13 mouse cellular contexts compared by ENCODE assay signal in the genomic region with DNA sequence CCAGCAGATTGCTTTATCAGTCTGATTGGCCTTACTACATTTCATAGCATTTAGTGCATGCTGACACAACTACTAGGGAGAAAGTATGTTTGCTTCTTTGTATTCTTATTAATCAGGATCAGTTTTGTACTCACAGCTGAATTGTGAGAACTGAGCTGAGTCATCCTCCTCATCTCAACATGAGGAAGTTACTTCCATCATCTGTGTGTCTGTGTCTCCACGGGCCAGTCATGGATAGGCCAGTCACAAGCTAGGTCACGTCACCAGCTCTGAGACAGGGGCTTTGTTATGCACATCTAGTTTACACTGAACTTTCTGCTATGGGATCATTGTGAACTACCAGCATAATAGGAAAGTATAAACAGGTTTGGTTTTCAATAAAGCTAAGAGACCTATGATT.
"Had no signal": no experiment of that assay in that cellular context is flagged by ENCODE, and none has a peak within 500 bp of the region (broad histone marks: within the 10 kb centered on the region; RNA-seq: fewer than 3 reads in every experiment).

No protein-coding gene starts in this region.

- H3K9ac ChIP-seq: liver, embryonic 15.5 days; lung, embryonic 15.5 days; midbrain, embryonic 15.5 days; neural tube, embryonic 13.5 days had no signal

- ATAC-seq: midbrain, embryonic 15.5 days had no signal

- H3K4me3 ChIP-seq: left cerebral cortex, adult 2 months; limb, embryonic 10.5 days; liver, embryonic 15.5 days; lung, embryonic 15.5 days; midbrain, embryonic 15.5 days; neural tube, embryonic 13.5 days had no signal

- H3K4me2 ChIP-seq: liver, embryonic 15.5 days; lung, embryonic 15.5 days; midbrain, embryonic 11.5 days; midbrain, embryonic 15.5 days; neural tube, embryonic 13.5 days had no signal

- H3K9me3 ChIP-seq: limb, embryonic 10.5 days; liver, embryonic 15.5 days; lung, embryonic 15.5 days; midbrain, embryonic 15.5 days; neural tube, embryonic 13.5 days had no signal

- H3K27ac ChIP-seq: left cerebral cortex, adult 2 months; limb, embryonic 10.5 days; liver, embryonic 15.5 days; lung, embryonic 15.5 days; midbrain, embryonic 15.5 days; neural tube, embryonic 13.5 days had no signal

- DNase-seq: kidney, adult 18-20 months; kidney, postnatal 10 days; kidney, postnatal 4 days; lung, postnatal 14 days; right cerebral cortex, postnatal 14 days; thymus, postnatal 4 days had no signal

- H3K27me3 ChIP-seq: liver, embryonic 15.5 days; lung, embryonic 15.5 days; midbrain, embryonic 15.5 days; neural tube, embryonic 13.5 days had no signal

- H3K36me3 ChIP-seq: midbrain, embryonic 15.5 days had no signal

- H3K4me1 ChIP-seq: limb, embryonic 10.5 days; lung, embryonic 15.5 days; midbrain, embryonic 15.5 days; neural tube, embryonic 13.5 days had no signal
